Mouse (Mus musculus) cerebellum, adult 11-12 months (tissue): ENCODE results near the gene Akap5.

ENCODE experiments used
- DNase-seq: peaks from one replicate; pipeline ENCODE4 v3.0.0; 2022

The Akap5 gene

DNA sequence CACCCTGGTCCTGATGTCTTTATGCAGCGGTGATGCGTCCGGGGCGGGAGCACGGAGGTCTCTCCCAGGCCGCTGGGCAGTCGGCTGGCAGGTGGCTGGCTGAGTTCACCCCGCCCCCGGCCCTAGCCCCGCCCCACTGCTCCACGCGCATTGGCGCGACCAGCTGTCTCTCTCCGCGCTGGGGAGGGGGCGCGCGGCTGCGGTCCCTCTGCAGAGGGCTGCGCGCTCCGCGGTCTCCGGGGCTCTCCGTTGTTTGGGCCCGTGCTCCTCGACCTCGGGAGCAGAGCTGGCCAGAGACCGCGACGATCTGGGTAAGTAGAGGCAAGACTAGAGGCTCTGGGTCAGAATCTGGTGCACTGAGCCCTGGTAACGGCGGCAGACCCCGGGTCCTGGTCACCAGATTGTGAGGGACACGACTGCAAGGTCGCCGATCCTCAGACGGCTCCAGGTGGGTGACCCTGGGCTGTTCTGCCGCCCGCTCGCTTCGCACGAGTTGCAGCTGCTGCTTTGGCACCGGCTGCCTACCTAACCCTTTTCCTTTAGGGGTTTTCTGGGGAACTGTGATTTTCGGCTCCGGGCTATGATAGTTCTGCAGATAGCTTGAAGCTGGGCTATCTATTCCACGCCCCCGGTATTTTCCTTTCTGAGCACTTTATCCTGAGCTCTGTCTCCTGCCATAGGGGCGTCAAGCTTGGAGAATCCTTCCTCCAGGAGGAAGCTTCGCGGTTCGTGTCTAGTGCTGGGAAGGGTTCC is at the start of gene Akap5:
Akap5 (plus strand) TSS at position 213 of the 753 bp plus-strand sequence.
- no peak for DNase-seq

DNA sequence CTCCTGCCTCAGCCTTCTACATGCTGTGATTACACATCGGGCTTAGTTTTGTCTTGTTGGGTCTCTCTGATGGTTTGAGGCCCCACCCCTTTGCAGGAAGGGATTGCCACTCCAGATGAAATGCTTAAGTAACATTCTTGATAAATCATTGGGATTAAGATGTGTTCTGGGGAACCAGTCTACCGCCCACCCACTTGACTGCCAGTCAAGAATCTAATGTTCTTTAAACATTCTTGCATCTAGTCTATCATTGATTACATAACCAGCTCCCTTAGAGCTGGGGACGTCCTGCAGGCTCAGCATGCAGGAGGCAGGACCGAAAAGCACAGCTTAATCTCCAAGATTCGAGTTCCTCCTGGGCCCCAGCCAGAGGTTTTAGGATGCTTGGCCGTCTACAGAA is 46.5 kb upstream of the Akap5 start:
- DNase-seq: no peak

DNA sequence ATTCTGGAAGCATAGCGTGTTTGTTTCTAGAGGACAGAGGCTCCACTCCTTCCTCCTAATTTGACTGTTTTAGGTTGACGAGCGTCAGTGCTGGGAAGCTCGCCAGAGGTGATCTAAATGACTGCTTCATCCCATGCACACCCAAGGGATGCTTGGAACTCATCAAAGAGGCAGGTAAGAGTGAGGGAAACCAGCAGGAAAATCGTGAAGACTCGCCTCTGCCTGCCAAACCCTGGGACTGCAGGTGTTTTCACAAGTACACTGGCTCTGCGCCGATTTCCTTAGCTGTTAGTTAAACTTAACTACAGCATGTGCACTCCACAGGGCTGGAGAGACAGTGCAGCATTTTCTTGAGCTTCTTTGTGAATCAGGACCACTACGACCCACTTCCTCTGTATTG is 44.1 kb upstream of the Akap5 start:
- no peak for DNase-seq

DNA sequence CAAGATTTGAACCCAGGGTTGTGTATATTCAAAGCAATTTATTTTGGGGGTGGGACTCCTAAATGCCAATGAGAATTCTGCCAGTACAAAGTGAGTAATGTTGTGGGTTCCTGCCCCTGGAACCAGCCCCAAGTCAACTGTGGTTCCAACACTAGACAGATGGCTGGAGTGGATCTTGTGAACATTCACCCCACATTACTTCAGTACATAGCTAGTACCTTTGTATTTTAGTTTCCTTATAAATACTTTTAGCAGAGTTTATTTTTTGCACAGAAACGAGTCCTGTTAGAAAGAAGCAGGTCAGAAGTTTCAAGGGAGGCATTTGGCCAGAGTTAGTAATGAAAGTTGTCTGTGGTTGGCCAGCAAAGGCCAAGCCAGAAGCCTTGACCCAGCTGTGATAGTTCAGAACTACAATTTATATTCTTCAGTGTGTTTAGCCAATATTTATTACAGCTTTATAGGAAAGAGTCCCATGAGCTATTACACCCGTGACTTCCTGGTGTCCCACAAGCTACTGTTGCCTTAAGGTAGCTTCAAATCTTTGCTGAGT is 43.5 kb upstream of the Akap5 start:
- DNase-seq: no peak

DNA sequence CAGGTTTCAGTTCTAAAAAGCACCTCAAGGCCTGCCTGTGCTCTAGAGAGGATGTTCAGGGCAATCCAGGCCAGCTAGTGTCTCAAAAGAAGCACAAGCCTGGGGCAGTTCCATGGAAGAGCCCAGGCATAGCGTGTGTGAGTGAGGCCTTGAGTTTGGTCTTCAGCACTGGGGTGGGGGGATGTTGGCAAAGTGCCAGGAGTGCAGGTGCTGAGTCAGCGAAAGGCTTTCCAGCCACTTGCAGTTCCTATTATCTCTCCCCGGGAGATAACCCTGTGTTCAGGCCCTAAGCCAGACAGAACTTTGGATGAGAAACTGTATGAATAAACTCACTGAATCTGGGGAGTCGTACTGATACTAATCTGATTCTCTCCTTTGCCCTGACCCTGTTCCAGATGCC is 42.6 kb upstream of the Akap5 start:
- DNase-seq: no peak

DNA sequence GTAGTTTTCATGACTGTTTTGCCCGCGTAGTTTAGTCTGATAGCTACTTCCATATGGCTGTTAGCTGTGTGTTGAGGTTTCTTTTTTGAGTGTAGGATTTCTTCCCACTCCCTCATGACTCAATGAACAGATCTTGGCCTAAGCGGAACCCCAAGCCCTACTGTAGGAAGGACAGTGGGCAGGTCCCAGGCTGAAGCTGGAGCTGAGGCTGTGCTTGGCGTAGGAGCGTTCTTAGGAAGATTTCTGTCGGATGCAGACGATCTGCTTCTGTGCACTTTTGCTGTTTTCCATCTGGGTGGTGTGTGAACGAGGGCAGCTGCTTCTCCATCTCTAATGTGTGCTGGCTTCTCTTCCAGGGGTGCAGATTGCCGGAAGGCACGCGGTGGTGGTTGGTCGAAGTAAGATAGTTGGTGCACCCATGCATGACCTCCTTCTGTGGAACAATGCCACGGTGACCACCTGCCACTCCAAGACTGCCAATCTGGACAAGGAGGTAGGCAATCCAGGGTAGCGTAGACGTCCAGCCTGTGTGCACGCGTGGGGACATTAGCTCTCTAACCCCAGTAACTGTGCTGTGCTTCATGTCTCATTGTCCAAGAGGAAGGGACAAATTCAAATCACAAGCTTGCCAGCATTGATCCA is 42.0 kb upstream of the Akap5 start:
- DNase-seq: peak; percentile 29

DNA sequence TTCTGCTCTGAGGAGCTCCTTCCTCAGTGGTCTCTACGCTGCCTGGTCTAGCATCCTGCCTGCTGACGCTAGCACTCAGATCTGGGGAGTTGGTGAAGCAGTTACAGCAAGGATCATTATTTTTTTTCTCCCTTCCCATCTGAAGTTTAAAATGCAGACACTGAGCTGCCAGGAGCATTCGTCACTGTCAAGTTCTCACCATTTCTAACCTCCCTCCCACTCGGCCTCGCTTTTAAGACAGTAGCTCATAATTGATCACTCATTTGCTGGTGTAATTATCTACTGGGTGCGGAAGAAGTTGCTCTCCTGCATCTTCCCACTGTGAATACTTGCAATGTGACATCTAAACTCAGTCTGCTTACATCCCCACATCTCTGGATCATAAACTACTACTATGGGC is 39.3 kb upstream of the Akap5 start:
- no peak for DNase-seq

DNA sequence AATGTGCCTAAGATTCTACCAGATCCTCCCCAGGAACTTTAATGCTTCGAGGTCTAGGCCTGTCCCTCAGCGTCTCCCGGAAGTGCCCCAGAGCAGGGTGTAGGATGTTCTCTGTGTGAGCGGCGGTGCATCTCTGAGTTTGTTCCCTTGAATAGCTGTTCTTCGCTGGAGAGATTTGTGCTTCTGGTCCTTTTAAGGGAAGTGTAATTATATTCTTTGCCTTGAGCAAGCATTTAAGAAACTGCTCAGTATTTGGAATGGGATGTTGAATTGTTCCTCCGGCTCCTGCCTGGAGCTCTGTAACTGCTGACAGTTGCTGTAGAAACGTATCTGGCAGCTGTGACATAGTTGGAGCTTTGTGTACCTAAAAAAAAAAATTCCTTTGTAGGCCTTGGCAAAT is 36.7 kb upstream of the Akap5 start:
- DNase-seq: no peak

DNA sequence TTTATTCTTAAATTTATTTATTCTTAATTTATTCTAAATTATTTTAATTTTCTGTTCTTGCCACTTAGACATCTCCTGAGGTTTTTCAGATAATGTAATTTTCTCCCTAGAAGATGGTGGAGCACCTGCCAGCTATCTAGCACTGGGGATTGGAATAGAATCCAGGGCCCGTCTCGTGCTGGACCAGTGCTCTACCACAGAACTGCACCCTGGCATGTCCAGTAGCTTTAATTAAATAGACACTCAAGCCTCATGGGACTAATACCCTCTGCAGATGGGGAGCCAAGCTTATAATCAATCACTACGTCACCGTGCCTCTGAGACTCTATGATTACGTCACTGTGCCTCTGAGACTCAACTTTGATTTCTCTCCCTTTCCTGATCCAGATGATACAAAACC is 36.2 kb upstream of the Akap5 start:
- no peak for DNase-seq

DNA sequence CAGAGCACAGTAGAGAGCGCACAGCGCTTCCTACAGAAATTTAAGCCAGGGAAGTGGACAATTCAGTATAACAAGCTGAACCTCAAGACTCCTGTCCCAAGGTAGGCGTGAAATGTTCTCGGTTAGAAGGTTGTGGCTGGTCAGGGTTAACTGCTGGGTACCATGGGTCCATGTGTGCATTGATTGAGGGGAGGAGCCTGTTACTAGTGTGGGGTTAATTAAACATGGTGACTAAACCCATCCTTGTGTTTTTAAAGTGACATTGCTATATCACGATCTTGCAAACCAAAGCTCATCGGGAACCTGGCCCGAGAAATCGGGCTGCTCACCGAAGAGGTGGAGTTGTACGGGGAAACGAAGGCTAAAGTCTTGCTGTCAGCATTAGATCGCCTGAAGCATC is 35.3 kb upstream of the Akap5 start:
- no peak for DNase-seq

DNA sequence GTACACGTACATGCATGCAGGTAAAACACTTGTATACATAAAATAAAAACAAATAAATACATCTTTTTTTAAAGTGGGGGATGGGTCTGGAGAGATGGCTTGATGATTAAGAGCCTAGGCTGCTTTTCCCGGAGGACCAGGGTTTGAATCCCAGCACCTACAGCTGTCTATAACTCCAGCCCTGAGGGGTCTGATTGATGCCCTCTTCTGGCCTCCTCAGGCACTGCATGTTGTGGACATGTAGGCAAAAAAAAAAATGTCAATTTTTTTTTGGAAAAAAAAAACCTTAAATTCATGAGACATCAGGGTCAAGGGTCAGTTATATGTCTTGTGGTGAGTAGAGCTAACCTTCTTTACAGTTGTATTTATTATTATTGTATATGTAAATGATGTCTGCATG is 34.4 kb upstream of the Akap5 start:
- DNase-seq: no peak

DNA sequence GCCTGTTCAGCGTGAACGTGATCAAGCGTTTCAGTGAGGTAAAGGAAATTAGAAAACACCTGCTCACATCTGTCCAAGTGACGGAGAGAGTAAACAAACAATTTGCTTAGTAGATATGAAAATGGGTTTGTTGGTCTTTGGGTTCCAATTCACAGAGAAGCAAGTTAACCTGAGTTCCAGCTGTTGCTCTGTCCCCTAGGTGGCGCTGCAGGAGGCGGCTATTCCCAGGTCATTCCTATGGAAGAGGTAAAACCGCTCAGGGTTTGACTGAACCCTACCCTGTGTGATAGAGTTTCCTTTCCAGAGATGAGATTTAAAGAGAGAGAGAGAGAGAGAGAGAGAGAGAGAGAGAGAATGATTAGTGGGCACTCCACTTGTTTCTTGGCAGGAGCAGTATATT is 31.5 kb upstream of the Akap5 start:
- peak; percentile 39 for DNase-seq

DNA sequence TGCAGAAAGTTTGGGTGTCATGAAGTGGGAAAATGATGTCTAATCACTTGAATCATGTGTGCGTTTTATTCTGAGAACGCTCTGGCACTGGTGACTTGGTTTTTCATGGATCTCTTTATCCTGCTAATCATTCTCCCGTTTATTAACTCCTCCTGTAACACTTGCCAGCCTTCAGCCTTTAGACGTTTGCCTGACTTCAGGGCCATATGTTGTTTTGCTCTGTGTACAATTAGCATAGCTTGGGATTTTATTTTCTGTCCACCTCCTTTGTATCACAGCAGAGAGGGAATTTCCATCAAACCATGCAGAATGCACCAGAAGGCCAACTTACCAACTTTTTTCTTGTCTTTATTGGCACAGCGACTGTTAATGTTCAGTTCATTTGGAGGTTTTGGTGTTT is 26.9 kb upstream of the Akap5 start:
- DNase-seq: no peak

DNA sequence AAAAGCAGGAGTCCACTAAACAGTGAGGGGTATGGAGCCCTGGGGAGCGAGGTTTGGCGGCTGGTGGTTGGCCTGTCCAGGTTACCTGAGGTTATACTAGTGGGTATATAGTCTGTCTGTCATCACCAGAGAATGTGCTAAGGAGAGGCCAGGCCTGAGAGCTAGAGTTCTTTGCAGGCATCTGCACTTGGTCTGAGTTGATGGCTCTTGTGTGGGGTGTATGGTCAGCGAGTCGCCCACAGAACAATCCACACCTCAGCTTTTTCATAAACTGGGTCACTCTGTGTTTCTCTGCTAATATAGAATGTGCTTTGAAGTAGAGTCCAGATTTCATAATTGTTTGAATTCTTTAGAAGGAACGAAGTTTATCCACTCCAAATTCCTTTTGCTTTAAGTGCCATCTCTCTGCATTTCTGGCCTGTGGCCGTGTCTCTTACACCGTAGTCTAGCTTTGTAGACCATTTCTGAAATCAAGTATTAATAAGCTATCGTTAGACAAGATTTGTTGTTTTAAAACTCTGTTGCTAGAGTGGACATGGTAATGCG is 25.3 kb upstream of the Akap5 start:
- DNase-seq: no peak

DNA sequence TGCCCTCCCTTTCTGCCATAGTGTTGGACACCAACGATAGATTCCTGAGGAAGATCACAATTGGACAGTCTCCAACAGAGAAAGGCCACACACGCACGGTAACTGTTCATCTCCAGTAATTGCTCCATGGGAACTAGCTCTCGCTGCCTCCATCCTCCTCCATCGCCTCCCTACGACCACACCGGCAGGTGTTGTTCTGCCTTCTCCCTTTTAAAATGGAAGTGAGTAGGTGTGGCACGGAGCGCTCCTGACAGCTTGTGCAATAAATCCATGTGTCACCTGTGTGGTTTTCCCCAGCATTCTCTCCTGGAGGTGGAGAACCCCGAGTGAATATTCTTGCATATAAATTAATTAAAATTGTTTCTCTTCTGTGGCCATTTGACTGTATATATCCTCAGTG is 24.3 kb upstream of the Akap5 start:
- DNase-seq: no peak

DNA sequence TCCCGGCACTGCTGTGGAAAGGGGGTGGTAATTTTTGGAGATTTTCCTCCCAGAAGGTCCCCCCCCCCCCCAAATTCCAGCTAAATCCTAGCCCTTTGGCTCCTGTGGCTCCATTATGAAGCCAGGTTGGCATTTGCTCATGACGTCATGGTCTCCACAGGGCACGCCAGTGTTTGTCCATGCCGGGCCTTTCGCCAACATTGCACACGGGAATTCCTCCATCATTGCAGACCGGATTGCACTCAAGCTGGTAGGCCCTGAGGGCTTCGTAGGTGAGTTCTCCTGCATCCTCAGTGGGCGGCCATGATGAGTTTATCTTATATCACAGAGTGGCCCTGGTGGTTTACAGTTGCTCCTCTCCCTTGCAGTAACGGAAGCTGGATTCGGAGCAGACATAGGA is 21.2 kb upstream of the Akap5 start:
- DNase-seq: peak; percentile 78

DNA sequence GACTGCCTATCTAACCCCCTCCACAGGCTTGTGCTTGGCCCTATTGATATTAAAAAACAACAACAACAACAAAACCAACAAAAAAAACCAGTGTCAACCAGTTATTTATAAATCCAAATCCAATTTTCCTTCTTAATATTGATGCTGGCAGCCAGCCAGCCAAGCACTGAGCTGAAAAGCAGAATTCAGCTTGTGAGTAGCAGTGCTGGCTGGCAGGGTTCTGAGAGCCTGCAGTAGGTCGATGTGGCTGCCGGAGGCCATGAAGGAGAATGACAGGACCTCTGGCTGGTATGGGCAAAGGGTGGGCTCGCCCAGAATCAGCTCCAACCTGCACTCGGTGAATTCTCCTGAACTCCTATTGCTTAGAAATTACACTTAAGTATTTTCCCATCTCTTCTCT is 20.5 kb upstream of the Akap5 start:
- DNase-seq: peak; percentile 51

DNA sequence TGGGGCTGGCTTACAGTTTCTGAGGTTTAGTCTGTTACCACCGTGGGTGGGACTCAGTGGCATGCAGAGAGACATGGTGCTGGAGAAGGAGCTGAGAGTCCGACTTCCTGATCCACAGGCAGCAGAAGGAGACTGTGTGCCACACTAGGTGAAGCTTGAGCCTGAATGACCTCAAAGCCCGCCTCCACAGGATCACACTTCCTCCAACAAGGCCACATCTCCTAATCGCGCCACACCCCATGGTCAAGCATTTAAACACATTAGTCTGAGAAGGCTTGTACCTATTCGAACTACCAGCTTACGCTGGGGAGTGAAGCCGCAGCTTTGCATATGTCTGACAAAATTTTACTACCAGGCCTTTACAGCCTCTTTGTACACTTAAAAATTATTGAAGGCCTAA is 19.6 kb upstream of the Akap5 start:
- DNase-seq: no peak

DNA sequence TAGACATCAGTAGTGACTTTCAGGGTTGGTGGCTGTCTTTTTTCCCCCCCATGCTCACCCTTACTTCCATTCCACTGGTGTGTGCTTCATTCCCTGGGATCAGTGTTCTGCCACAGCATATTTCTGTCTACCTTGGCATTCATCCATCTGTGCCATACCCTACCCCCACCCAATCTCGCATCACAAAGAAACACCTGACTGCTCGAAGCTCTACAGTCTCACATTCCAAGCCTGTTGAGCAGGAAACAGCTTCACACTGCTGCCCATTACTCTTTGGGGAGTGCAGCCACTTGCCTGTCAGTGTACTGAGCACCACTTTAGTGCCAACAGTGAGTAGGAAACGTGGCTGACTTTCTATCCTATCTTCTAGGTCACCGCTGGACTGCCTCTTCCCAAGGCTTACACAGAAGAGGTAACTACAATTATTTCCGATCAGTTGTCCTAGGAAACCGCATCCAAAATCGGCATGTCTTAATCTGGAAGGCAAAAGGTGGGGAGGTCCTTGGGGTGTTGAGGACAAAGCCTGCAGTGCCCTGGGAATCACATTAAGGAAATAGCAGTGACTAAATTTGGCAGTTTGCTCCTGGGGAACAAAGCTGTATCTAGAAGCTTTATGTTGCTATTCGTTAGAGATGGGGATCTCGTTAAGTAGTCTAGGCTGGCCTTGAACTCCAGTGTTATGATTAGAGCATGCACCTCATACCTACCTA is 17.7 kb upstream of the Akap5 start:
- no peak for DNase-seq

DNA sequence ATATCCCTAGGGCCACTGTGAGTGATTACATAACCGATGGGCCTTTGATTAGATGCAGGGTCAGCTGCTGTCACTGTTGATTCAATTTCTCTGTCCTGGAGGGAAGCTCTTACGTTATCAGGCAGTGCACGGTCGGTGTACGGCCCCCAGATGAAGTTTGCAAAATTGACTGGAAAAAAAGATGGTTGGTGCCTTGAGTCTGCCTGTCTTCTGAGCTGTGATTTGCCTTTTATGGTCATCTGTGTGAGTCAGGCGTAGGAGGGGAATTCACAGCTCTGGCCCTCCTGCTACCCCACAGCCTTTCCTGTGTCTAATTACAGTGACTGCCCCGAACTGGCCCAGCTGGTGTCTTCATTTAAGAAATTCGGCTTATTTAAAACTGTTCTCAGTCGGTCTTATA is 16.7 kb upstream of the Akap5 start:
- no peak for DNase-seq

DNA sequence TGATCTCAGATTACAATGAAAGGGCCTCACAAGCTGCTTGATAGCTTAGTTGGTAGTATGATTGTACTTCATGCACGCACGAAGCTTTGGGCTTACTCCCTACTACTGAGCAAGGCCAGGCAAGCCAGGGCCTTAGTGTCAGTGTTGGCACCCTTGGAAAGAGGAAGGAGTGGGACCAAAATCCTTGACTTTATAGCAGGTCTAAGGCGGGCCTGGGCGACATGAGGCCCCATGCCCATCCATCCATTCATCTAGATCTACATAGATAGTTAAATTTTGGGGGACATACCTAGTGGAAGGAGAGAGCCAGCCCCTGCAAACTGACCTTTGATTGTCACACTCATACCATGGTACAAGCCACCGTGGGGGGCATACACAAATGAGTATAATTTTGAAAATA is 16.3 kb upstream of the Akap5 start:
- DNase-seq: no peak

DNA sequence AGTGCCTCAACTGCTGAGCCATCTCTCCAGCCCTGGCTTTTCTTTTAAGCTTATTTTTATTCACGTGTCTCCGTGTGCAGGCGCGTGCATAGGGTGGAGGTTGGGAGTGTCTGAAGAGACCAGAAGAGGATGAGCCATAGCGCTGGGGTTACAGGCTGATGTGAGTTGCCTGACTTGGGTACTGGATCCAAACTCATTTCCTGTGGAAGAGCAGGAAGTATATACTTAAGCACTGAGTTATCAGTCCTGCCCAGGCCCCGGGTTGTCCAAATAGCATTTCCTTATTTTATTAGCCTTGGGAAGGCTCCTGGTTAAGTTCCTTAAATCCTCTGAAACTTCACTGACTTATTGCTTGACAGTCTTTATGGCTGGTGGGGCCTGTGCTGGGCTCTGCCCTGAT is 14.7 kb upstream of the Akap5 start:
- DNase-seq: no peak

DNA sequence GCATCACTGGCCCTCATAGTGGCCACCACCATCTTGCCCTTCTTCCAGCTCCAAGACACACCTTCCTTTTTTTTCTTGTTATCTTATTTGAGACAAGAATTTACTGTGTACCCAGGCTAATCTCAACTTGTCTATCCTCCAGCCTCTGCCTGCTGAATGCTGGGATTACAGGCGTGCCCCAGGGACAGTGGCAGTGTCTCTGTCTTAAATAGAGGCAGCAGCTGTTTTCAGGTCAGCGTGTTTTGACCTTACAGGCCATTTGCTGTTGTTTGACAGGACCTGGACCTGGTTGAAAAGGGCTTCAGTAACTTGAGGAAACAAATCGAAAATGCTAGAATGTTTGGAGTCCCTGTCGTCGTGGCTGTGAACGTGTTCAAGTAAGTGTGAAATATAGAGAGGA is 14.1 kb upstream of the Akap5 start:
- no peak for DNase-seq

DNA sequence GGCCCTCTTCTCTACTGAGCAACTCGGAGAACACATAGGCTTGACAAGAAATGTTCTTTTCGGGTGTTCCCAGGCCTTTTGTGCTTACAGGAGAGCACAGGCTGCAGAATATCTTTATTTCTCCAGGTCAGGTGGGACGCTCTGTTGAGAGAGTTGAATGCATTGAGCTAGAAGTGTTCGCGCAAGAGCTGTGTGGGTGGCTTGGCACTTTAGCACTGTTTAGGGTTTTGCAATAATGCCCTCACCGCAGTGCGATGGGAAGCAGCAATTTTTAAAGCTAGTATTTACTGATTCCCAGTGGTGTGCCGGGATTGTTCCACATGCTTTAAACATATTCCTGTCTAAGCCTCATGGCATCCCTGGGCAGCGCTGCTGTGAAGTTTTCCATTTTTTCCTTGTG is 13.5 kb upstream of the Akap5 start:
- no peak for DNase-seq
